Mouse (Mus musculus) kidney, embryonic 15.5 days (tissue): ENCODE data around the gene Rbm19. TPM values are rescaled to one million over a fixed set of nuclear protein-coding genes. Genes with fewer than 3 reads are reported as not detected.

Experiments used
- ATAC-seq: fragments of 200-750 bp; cut with Nextera tagmentation; replicated peaks from 2 replicates; pipeline ENCODE4 v1.8.0; 2017; ENCODE audit warnings: moderate TSS enrichment; ENCODE audit not compliant: low FRiP score
- H3K27ac ChIP-seq: fragments of 300-500 bp; sonication (generic); 2 replicates; pipeline ENCODE4 v1.5.1; 2015; ENCODE audit warnings: mild to moderate bottlenecking, inconsistent platforms
- H3K27me3 ChIP-seq: fragments of 300-500 bp; sonication (generic); 2 replicates; pipeline ENCODE4 v1.6.1; 2015; ENCODE audit warnings: inconsistent platforms
- H3K36me3 ChIP-seq: fragments of 300-500 bp; sonication (generic); 2 replicates; pipeline ENCODE4 v1.6.1; 2015; ENCODE audit warnings: inconsistent platforms
- H3K4me1 ChIP-seq: fragments of 300-500 bp; sonication (generic); 2 replicates; pipeline ENCODE4 v1.6.1; 2015; ENCODE audit warnings: inconsistent platforms
- H3K4me2 ChIP-seq: fragments of 300-500 bp; sonication (generic); 2 replicates; pipeline ENCODE4 v1.6.1; 2015; ENCODE audit warnings: moderate library complexity, mild to moderate bottlenecking, inconsistent platforms
- H3K4me3 ChIP-seq: fragments of 300-500 bp; sonication (generic); replicated peaks from 2 replicates; pipeline ENCODE4 v1.5.1; 2015; ENCODE audit warnings: mild to moderate bottlenecking, inconsistent platforms
- H3K9ac ChIP-seq: fragments of 300-500 bp; sonication (generic); 2 replicates; pipeline ENCODE4 v1.6.1; 2015; ENCODE audit warnings: mild to moderate bottlenecking, inconsistent platforms
- H3K9me3 ChIP-seq: fragments of 300-500 bp; sonication (generic); replicated peaks from 2 replicates; pipeline ENCODE4 v1.6.1; 2016; ENCODE audit warnings: inconsistent platforms
- WGBS: fragments of 180-500 bp; shearing (Covaris S2); methylation state at CpG from one replicate; pipeline ENCODE4 v1.1.7; 2015; ENCODE audit warnings: mixed read lengths; 5-methylcytosine and 5-hydroxymethylcytosine counted together
- polyA plus RNA-seq: library from polyadenylated mRNA; unstranded; fragments of >200 nt; fragmentation: Nextera tagmentation; extraction: Ambion mirVana; gene quantifications from 2 replicates; pipeline ENCODE4 v1.2.1, GENCODE M21; 2015

Rbm19 gene
- polyA plus RNA-seq, 1 experiment from 2014 or later, result 25.9 TPM

DNA sequence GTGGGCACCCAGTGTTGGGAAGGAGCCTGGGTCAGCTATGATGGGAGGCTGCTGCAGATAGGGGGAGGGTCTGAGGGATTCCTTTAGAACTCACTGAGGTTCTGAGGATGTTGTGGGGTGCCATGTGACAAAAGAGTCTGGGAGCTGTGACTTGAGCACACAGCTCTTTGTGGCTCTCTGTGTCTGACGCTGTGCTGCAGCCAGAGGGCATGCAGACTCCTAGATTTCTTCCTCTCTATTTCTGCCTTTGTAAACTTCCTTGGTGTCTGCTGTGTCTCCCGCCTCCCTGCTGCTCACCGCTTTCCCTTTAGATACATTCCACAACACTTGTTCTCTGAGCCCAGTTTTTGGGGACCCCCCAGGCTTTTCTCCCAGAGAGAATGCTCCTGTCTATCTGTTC lies 36.9 kb downstream of the Rbm19 start:
- Histone ChIP-seq H3K4me3 (no peak overlapping the region), H3K9ac (no peak overlapping the region), H3K36me3 (peaks cover 8% of the 10 kb centered on the region; the same call in 1 of the 2 replicates), H3K4me2 (no peak overlapping the region), H3K9me3 (no peaks in the 10 kb centered on the region), H3K27me3 (no peaks in the 10 kb centered on the region), H3K27ac (no peak overlapping the region), H3K4me1 (peaks cover 39% of the 10 kb centered on the region)
- 88% methylated on average over 3 of the region's 3 CpGs for WGBS
- ATAC-seq, result no peak

DNA sequence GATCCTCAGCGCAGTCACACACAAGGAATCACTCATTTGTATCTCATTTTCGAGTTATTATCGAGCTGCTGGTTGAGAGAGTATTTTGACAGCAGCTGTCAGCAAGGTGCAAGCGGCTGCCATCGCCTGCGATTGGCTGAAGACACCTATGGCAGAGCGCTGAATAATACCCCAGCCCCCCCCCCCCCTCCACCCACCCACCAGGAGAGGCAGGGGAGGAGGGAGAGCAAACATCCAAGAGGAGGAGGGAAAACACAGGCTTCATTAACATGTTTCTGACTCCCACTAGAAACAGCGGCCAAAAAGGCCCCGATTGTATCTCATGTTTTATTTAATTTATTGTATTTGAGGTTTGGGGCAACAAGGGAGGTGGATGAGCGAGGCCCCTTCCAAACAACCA lies 39.4 kb downstream of the Rbm19 start:
- H3K9ac ChIP-seq, result no peak overlapping the region
- no peak overlapping the region for H3K4me3 ChIP-seq
- peaks cover 49% of the 10 kb centered on the region for H3K4me1 ChIP-seq
- no peak overlapping the region for H3K4me2 ChIP-seq
- no peaks in the 10 kb centered on the region for H3K27me3 ChIP-seq
- ATAC-seq, result no peak
- H3K9me3 ChIP-seq, result no peaks in the 10 kb centered on the region
- H3K27ac ChIP-seq, result no peak overlapping the region
- 49% methylated on average over 10 of the region's 10 CpGs for WGBS
- H3K36me3 ChIP-seq, result 0 out of 2 replicates have a peak, but pooled peaks cover under 1% of the 10 kb centered on the region

DNA sequence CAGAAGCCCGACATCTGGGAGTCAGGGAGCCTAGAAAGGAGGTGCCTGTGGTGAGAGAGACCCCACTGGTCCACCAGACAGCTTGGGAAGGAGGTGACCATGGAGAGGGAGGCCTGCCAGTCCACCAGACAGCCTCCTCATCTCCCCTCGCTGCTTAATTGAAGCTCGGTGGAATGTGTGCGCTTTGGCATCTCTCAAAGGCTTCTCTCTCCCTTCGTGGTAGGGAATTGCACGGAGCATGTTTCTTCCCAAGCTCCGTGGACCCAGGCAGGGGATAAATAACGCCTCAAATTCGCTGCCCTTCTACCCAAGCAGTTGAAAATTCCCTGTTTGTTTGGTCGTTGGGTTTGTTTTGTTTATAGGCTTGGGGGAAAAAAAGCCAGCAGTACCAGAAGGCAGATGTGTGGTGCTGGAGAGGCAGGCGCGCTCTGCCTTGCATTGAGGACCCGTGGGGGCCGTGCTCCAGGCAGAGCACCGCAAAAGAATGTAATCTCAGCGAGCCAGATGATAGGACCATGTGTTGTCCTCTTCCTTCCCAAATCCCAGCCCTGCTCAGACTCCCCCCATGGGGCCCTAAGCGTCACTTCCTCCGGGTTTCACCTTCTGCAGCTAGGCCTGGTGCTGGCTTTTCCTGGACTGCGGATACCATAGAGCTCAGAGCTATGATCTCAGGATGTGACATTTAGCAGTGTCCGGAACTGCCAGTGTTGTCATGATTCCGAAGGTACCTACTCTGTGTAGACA lies 40.1 kb downstream of the Rbm19 start:
- H3K4me3 ChIP-seq, result no peak overlapping the region
- peaks cover 49% of the 10 kb centered on the region for H3K4me1 ChIP-seq
- H3K27ac ChIP-seq, result no peak overlapping the region
- H3K27me3 ChIP-seq, result no peaks in the 10 kb centered on the region
- WGBS, result 53% methylated on average over 21 of the region's 21 CpGs
- H3K36me3 ChIP-seq, result no peaks in the 10 kb centered on the region
- ATAC-seq, result peak; percentile 22; the same call in 1 of the 2 replicates
- no peak overlapping the region for H3K9ac ChIP-seq
- H3K4me2 ChIP-seq, result no peak overlapping the region
- no peaks in the 10 kb centered on the region for H3K9me3 ChIP-seq

DNA sequence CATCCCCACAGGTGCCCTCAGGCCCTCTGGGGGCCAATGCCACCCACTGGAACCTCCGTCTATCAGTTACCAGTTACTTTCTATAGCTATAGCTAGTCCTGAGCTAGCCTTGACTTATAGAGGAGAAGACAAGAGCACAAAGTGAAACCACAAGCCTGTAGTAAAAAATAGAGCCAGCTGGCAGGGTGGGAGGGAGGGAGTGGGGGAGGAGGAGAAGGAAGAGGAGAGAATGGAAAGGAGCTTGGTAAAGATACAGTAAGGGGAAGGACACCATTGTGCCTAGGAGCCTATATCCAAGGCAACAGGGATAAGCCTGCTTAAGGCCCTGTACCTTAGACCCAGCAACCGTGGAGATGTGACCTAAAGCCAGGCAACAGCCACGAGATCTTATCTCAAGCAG lies 40.9 kb downstream of the Rbm19 start:
- Histone ChIP-seq H3K4me1 (peaks cover 49% of the 10 kb centered on the region), H3K27ac (no peak overlapping the region), H3K9me3 (no peaks in the 10 kb centered on the region), H3K4me3 (no peak overlapping the region), H3K27me3 (no peaks in the 10 kb centered on the region), H3K9ac (no peak overlapping the region), H3K4me2 (no peak overlapping the region), H3K36me3 (no peaks in the 10 kb centered on the region)
- 68% methylated on average over 3 of the region's 3 CpGs for WGBS
- no peak for ATAC-seq

DNA sequence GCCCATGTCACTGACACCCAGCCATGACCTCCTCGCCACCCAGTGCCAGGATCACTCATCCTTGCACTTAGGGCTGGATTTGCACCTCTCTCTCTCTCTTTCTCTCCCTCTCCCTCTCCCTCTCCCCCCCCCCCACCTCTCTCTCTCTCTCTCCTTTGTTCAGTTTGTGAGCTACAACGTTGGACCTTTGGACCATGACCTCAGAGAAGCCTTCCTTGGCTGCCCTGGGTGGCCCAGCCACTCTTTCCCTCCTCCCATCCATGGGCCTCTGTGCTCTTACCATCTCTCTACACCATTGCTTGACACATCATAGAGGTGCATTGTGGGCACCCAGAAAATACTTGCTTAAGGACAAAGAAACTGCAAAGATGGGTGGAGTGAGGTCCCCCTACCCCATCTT lies 42.2 kb downstream of the Rbm19 start:
- H3K4me2 ChIP-seq, result no peak overlapping the region
- no peak overlapping the region for H3K27ac ChIP-seq
- no peaks in the 10 kb centered on the region for H3K36me3 ChIP-seq
- ATAC-seq, result no peak
- no peak overlapping the region for H3K4me3 ChIP-seq
- no peaks in the 10 kb centered on the region for H3K9me3 ChIP-seq
- 62% methylated on average over 2 of the region's 2 CpGs for WGBS
- peaks cover 59% of the 10 kb centered on the region for H3K4me1 ChIP-seq
- no peaks in the 10 kb centered on the region for H3K27me3 ChIP-seq
- no peak overlapping the region for H3K9ac ChIP-seq

DNA sequence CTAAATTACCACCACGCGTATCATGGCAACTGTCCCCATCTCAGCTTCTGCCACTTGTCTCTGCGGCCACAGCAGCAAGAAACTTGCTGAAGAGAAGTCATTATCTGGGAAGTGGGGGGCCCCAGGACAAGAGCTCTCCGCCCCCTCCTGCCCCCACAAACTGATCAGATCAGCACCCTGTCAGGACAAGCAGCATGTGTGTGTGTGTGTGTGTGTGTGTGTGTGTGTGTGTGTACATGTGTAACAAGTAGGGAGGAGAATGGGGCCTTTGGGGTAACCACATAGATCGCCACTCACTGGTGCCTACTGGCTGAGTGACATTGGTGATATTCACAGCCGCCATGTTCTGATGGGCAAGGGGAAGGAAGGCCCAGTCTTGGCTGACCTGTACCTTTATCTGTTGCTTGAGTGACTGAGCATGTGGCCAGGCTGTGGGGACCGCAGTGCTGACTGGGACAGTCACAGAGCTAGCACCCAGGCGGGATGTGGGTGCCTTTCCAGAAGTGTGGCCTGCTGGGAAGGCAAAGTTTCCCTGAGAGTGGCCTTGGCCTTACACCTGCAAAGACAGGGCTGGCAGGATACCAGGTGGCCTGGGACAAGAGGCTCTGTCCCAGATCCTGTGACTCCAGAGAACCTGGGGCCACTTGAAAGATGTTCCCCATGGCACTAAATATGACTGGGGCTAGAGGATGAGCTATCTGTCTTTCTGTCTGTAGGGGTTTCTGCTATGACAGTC lies 44.8 kb downstream of the Rbm19 start:
- no peaks in the 10 kb centered on the region for H3K27me3 ChIP-seq
- H3K9ac ChIP-seq, result no peak overlapping the region
- no peaks in the 10 kb centered on the region for H3K9me3 ChIP-seq
- peaks cover 57% of the 10 kb centered on the region for H3K4me1 ChIP-seq
- no peaks in the 10 kb centered on the region for H3K36me3 ChIP-seq
- ATAC-seq, result no peak
- H3K4me3 ChIP-seq, result no peak overlapping the region
- WGBS, result 88% methylated on average over 8 of the region's 8 CpGs
- H3K27ac ChIP-seq, result no peak overlapping the region
- no peak overlapping the region for H3K4me2 ChIP-seq

DNA sequence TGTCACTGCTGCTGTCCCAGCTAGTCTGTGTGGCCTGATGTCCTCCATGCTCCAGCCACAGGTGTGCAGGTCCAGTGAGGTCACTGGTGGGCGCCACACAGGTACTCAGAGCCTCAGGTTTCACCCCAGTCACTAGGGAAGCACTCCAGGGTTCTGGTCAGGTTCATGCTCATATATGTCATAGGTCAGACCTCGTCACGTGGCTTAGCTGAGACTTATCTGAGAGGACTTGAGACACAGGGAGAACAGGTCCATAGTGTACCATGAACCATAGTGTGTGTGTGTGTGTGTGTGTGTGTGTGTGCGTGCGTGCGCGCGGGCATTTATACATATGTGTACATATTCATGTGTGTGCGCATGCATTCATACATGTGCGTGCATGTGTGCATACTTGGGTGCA lies 46.4 kb downstream of the Rbm19 start:
- no peak for ATAC-seq
- H3K4me1 ChIP-seq, result peaks cover 50% of the 10 kb centered on the region
- H3K4me2 ChIP-seq, result no peak overlapping the region
- 90% methylated on average over 10 of the region's 10 CpGs for WGBS
- no peaks in the 10 kb centered on the region for H3K9me3 ChIP-seq
- H3K27ac ChIP-seq, result no peak overlapping the region
- H3K27me3 ChIP-seq, result no peaks in the 10 kb centered on the region
- H3K9ac ChIP-seq, result no peak overlapping the region
- no peak overlapping the region for H3K4me3 ChIP-seq
- H3K36me3 ChIP-seq, result no peaks in the 10 kb centered on the region

DNA sequence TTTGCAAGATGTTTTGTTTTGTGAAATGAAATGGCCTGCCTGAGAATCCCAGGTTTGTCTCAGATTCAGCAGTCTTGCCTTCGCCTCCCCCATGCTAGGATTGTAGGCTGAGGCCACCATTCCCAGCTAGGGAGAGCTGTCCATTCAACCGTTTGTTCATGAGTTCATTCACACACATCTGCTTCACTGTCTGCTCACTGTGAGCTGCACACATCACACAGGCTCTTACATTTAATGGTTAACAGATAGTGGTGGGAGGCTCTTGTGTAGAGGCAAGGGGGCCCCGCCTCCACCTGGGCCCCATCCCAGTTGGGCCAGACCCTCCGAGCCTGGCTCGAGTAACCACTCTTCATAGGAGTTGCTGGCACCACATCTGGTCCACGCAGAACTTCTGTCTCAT lies 47.2 kb downstream of the Rbm19 start:
- Histone ChIP-seq H3K9me3 (no peaks in the 10 kb centered on the region), H3K4me3 (no peak overlapping the region), H3K36me3 (no peaks in the 10 kb centered on the region), H3K27me3 (no peaks in the 10 kb centered on the region), H3K9ac (no peak overlapping the region), H3K27ac (peak overlapping the region; percentile 51; the same call in 1 of the 2 replicates), H3K4me1 (peaks cover 50% of the 10 kb centered on the region), H3K4me2 (no peak overlapping the region)
- ATAC-seq, result peak; percentile 55
- 54% methylated on average over 6 of the region's 6 CpGs for WGBS

DNA sequence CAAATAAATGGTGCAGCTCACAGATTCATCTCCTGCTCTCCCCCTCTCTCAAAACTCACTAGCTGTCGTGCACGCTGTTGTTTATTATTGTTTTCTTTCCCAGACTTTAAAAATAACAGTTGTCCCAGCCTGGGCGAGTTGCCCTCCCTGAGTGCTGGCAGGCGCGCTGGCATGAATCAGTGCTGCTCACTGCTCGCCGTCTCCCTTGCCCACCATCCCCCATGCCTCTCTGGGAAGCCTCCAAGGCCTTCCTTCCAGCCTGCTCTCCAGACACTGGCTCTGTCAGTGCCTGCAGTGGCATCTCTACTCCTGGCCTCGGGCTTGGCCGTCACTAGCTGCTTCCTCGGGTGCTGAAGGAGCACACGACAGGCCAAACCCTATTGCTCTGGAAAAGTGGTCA lies 48.2 kb downstream of the Rbm19 start:
- Histone ChIP-seq H3K36me3 (no peaks in the 10 kb centered on the region), H3K27ac (no peak overlapping the region), H3K4me1 (peaks cover 45% of the 10 kb centered on the region), H3K27me3 (no peaks in the 10 kb centered on the region), H3K9me3 (no peaks in the 10 kb centered on the region), H3K4me3 (no peak overlapping the region), H3K4me2 (no peak overlapping the region), H3K9ac (no peak overlapping the region)
- no peak for ATAC-seq
- 65% methylated on average over 11 of the region's 11 CpGs for WGBS

DNA sequence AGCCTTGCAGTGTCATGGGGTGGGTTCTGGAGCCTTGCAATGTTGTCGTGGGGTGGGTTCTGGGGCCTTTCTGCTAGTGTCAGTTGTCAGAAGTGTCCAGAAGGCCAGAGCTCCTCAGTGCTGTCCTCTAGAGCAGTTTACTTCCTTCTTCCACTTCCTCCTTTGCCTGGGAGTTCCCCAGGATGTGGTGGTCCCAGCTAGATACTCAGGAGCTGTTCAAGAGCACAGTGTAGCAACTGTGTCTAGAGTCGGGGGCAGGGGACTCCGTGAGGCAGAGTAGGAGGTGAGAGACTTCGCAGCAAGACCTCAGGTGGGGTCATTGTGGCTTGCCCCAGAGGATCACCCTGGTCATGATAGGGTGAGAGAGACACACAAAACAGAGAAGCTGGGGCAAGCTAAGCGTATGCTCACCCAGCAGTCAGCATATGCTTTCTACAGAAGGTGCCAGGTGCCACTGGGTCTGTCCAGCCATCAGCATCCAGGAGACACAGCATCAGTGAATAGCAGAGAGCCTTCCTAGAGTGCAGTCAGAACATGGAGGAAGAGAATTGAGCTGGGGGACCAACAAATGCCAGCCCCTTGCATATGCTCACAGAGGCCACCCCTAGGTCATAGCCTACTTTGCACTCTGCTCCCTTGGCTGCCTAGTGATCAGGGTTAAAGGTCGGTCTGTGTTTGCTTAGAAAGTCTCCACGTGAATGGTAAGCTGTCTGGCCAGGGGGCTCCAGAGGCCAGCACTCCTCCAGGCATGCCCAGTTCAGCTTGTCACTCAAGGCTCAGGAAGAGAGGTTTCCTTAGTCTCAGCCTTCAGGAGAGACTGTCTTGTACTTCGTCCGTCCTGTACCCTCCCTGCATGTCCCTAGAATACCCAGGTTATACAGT lies 49.0 kb downstream of the Rbm19 start:
- no peaks in the 10 kb centered on the region for H3K36me3 ChIP-seq
- H3K9ac ChIP-seq, result no peak overlapping the region
- no peak overlapping the region for H3K4me3 ChIP-seq
- 70% methylated on average over 9 of the region's 9 CpGs for WGBS
- H3K27me3 ChIP-seq, result no peaks in the 10 kb centered on the region
- no peaks in the 10 kb centered on the region for H3K9me3 ChIP-seq
- no peak overlapping the region for H3K27ac ChIP-seq
- no peak overlapping the region for H3K4me2 ChIP-seq
- peaks cover 39% of the 10 kb centered on the region for H3K4me1 ChIP-seq
- no peak for ATAC-seq

DNA sequence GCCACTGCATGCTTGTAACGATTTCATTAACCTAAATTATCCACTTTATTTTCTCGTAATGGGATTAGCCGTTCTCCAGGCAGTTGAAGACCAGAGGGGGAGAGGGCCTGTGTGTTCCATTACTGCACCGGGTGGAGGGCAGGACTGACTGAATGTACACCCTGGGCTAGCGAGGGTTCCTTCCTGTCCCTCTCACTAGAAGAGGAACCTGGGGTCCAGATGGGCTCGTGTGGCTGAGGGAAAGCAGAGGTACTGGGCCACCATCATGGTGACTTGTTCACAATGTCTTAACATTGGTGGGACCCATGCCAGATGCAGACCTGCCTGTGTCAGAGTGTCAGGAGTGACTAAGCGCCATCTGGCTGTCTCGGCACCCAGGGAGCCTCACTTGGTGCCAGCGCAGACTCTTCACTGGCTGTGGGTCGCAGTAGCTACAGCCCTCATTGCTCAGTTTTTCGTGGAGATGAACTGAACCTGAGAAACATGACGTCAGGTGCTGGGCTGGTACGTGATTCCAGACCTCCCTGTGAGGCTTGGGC lies 51.6 kb downstream of the Rbm19 start:
- H3K4me2 ChIP-seq, result no peak overlapping the region
- no peaks in the 10 kb centered on the region for H3K36me3 ChIP-seq
- H3K4me1 ChIP-seq, result peaks cover 41% of the 10 kb centered on the region
- no peaks in the 10 kb centered on the region for H3K9me3 ChIP-seq
- H3K27me3 ChIP-seq, result no peaks in the 10 kb centered on the region
- 77% methylated on average over 13 of the region's 13 CpGs for WGBS
- no peak for ATAC-seq
- H3K4me3 ChIP-seq, result no peak overlapping the region
- H3K9ac ChIP-seq, result no peak overlapping the region
- H3K27ac ChIP-seq, result no peak overlapping the region
